In genomic region chr10:19168362-19168761, GRCm38 (mm10) we compare ENCODE assay signal across 18 mouse cellular contexts.
A peak's percentile ranks its signal among the peaks of the same experiment; 100 is the strongest.
DNase-seq lines count a peak whose midpoint lies in the region; ATAC-seq and TF ChIP-seq lines count a peak whose summit lies in the region.
"Had no signal": no experiment of that assay in that cellular context is flagged by ENCODE, and none has a peak within 500 bp of the region (broad histone marks: within the 10 kb centered on the region; RNA-seq: fewer than 3 reads in every experiment).

No protein-coding gene starts in this region.

- H3K4me2 ChIP-seq in heart, embryonic 16.5 days (ENCODE audit: low read depth, low read length): peak overlapping the region; percentile 49; the same call in 1 of the 2 replicates
- H3K4me2 ChIP-seq in forebrain, embryonic 12.5 days: no peak overlapping the region
- H3K4me2 ChIP-seq: embryonic facial prominence, embryonic 15.5 days; intestine, embryonic 15.5 days; kidney, embryonic 15.5 days had no signal

- WGBS in heart, embryonic 16.5 days: 70% methylated on average over 5 of the region's 5 CpGs
- 92% methylated on average over 5 of the region's 5 CpGs for WGBS in thymus, adult 2 months
- WGBS in forebrain, embryonic 12.5 days: 90% methylated on average over 5 of the region's 5 CpGs

- intact Hi-C loops in gastrocnemius, adult 2 months (cut with DNase I): no loop called here
- intact Hi-C loops in heart, postnatal 14 days (cut with DNase I): no loop called here

- H3K9me3 ChIP-seq in heart, embryonic 16.5 days (replicated peaks; ENCODE audit: control insufficient read depth, low read length): no peaks in the 10 kb centered on the region
- no peaks in the 10 kb centered on the region for H3K9me3 ChIP-seq in forebrain, embryonic 12.5 days
- H3K9me3 ChIP-seq: embryonic facial prominence, embryonic 15.5 days; intestine, embryonic 15.5 days; kidney, embryonic 15.5 days; liver, embryonic 12.5 days had no signal

- DNase-seq in gastrocnemius, adult 2 months: no peak
- no peak for DNase-seq in gastrocnemius, postnatal 4 days (ENCODE audit: low spot score in 2 of 2)
- no peak for DNase-seq in heart, postnatal 14 days
- DNase-seq in thymus, adult 2 months: no peak
- no peak for DNase-seq in thymus, postnatal 25 days
- no peak for DNase-seq in kidney, adult 8-10 months
- DNase-seq: adrenal gland, postnatal 14 days; cerebellum, adult 2 months; gastrocnemius, postnatal 14 days; layer of hippocampus, postnatal 36 days had no signal

- ATAC-seq in heart, embryonic 16.5 days (replicated peaks; ENCODE audit: extremely low read depth, insufficient read depth, low FRiP score): no peak
- no peak for ATAC-seq in forebrain, embryonic 12.5 days (ENCODE audit: low FRiP score)
- ATAC-seq: liver, embryonic 12.5 days had no signal

- H3K27ac ChIP-seq in gastrocnemius, adult 2 months: peak overlapping the region; percentile 46
- peak overlapping the region; percentile 83 for H3K27ac ChIP-seq in heart, embryonic 16.5 days (ENCODE audit: low read length)
- H3K27ac ChIP-seq in thymus, adult 2 months (ENCODE audit: control insufficient read depth, insufficient read depth, low read length): peak overlapping the region; percentile 27
- H3K27ac ChIP-seq in forebrain, embryonic 12.5 days: no peak overlapping the region
- H3K27ac ChIP-seq: hindbrain, embryonic 14.5 days; intestine, embryonic 15.5 days; kidney, embryonic 15.5 days; liver, embryonic 12.5 days had no signal

- H3K36me3 ChIP-seq in heart, embryonic 16.5 days (ENCODE audit: control insufficient read depth, insufficient read depth): no peaks in the 10 kb centered on the region
- H3K36me3 ChIP-seq in thymus, adult 2 months (ENCODE audit: control insufficient read depth, insufficient read depth, low read length): no peaks in the 10 kb centered on the region
- H3K36me3 ChIP-seq in forebrain, embryonic 12.5 days (replicated peaks): no peaks in the 10 kb centered on the region
- H3K36me3 ChIP-seq: embryonic facial prominence, embryonic 15.5 days; intestine, embryonic 15.5 days; kidney, embryonic 15.5 days; liver, embryonic 12.5 days had no signal

- H3K27me3 ChIP-seq in heart, embryonic 16.5 days (ENCODE audit: control insufficient read depth, insufficient read depth, low read length): no peaks in the 10 kb centered on the region
- H3K27me3 ChIP-seq in thymus, adult 2 months (ENCODE audit: control insufficient read depth, insufficient read depth, low read length): no peaks in the 10 kb centered on the region
- H3K27me3 ChIP-seq in forebrain, embryonic 12.5 days: no peaks in the 10 kb centered on the region
- H3K27me3 ChIP-seq: embryonic facial prominence, embryonic 15.5 days; intestine, embryonic 15.5 days; kidney, embryonic 15.5 days; liver, embryonic 12.5 days; Patski had no signal

- TF ChIP-seq POLR2A in thymus, adult 2 months (IDR thresholded peaks at IDR 0.05; ENCODE audit: control insufficient read depth, extremely low read depth, insufficient read depth, low read length, poor library complexity): no peak

- no peak overlapping the region for H3K9ac ChIP-seq in heart, embryonic 16.5 days (ENCODE audit: low read length)
- no peak overlapping the region for H3K9ac ChIP-seq in forebrain, embryonic 12.5 days
- H3K9ac ChIP-seq: embryonic facial prominence, embryonic 15.5 days; hindbrain, embryonic 14.5 days; intestine, embryonic 15.5 days; kidney, embryonic 15.5 days; liver, embryonic 12.5 days had no signal

- no peak for TF ChIP-seq CTCF in gastrocnemius, adult 2 months (IDR thresholded peaks at IDR 0.05)
- no peak for TF ChIP-seq CTCF in thymus, adult 2 months (IDR thresholded peaks at IDR 0.05; ENCODE audit: borderline replicate concordance, control insufficient read depth, extremely low read depth, insufficient read depth, low read length, poor library complexity)

- H3K4me3 ChIP-seq in gastrocnemius, adult 2 months: no peak overlapping the region
- no peak overlapping the region for H3K4me3 ChIP-seq in heart, embryonic 16.5 days (ENCODE audit: low read length)
- no peak overlapping the region for H3K4me3 ChIP-seq in thymus, adult 2 months (ENCODE audit: control insufficient read depth, insufficient read depth, low read length)
- H3K4me3 ChIP-seq in forebrain, embryonic 12.5 days (replicated peaks): no peak overlapping the region
- H3K4me3 ChIP-seq: embryonic facial prominence, embryonic 15.5 days; intestine, embryonic 15.5 days; kidney, embryonic 15.5 days; liver, embryonic 12.5 days had no signal

- peaks cover 26% of the 10 kb centered on the region for H3K4me1 ChIP-seq in heart, embryonic 16.5 days (ENCODE audit: control insufficient read depth, insufficient read depth, low read length)
- H3K4me1 ChIP-seq in thymus, adult 2 months (replicated peaks; ENCODE audit: control insufficient read depth, insufficient read depth, low read length): peaks cover 21% of the 10 kb centered on the region
- peaks cover 5% of the 10 kb centered on the region for H3K4me1 ChIP-seq in forebrain, embryonic 12.5 days
- H3K4me1 ChIP-seq: intestine, embryonic 15.5 days had no signal
